In the genomic region with DNA sequence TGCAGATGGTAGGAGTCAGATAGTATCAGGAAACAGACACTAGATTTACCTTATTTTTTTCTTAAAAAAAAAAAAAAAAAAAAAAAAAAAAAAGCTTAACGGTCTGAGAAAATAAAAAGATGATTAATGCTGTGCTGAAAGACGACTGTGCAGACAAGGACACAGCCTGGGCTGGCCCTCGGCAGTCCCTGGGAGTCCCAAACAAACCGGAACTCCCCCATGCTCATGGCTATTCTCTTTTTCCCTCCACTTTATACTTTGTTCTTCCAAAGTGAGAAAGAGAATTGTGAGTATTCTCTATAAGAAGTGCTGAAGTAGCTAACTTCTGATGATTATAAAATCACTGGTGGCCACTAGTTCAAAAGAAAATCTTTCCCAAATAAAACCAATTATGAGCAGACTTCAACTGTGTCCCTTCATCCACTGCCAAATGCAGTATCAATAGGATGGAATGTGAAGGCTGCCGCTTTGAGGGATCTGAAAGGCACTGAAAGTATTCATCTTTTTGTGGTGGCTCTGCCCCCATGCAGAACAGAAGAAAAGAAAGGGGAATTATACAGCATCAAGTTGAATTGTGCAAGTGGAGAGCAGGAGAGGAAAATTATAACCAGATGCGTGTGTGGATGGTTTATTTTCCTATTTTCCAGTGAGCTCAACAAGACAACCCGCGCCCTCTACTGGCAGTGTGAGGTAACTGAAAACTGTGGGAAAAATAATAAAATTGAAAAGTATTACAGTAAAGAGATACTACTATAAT, we compare ENCODE assay signal across 7 mouse cellular contexts. TPM values are rescaled to one million over a fixed set of nuclear protein-coding genes. Genes with fewer than 3 reads are reported as not detected.
DNase-seq lines count a peak whose midpoint lies in the region; ATAC-seq and TF ChIP-seq lines count a peak whose summit lies in the region.

No protein-coding gene starts in this region.

- H3K27me3 ChIP-seq in Patski = peaks cover 9% of the 10 kb centered on the region
- no peaks in the 10 kb centered on the region for H3K27me3 ChIP-seq in heart, embryonic 14.5 days (ENCODE audit: control insufficient read depth, insufficient read depth, low read length)
- no peaks in the 10 kb centered on the region for H3K27me3 ChIP-seq in lung, embryonic 15.5 days

- peak; percentile 71 for ATAC-seq in CD4-positive, CD25-positive, alpha-beta regulatory T cell, adult 4 months
- peak; percentile 39 for ATAC-seq in Patski
- ATAC-seq in heart, embryonic 14.5 days (ENCODE audit: insufficient number of reproducible peaks, insufficient read depth, low FRiP score, low read depth) = no peak
- no peak for ATAC-seq in lung, embryonic 15.5 days (ENCODE audit: borderline replicate concordance, extremely low read depth, low FRiP score, low TSS enrichment)

- no peaks in the 10 kb centered on the region for H3K9me3 ChIP-seq in heart, embryonic 14.5 days (ENCODE audit: control insufficient read depth, low read length)
- H3K9me3 ChIP-seq in lung, embryonic 15.5 days = no peaks in the 10 kb centered on the region

- DNase-seq in Patski (ENCODE audit: low read depth, low spot score) = no peak
- peak; percentile 86 for DNase-seq in embryo, embryonic 11 days
- DNase-seq in kidney, postnatal 36 days = peak; percentile 25 to 74
- DNase-seq in retina, postnatal 1 day = peak; percentile 78

- H3K4me2 ChIP-seq in heart, embryonic 14.5 days (ENCODE audit: low read length) = peak overlapping the region; percentile 45
- H3K4me2 ChIP-seq in lung, embryonic 15.5 days = peak overlapping the region; percentile 38

- 20% methylated on average over 8 of the region's 8 CpGs for WGBS in heart, embryonic 14.5 days
- 9% methylated on average over 8 of the region's 8 CpGs for WGBS in lung, embryonic 15.5 days

- no peak overlapping the region for H3K4me3 ChIP-seq in heart, embryonic 14.5 days (ENCODE audit: control insufficient read depth in 1 of 2, insufficient read depth in 1 of 2, low read depth in 1 of 2, low read length in 2 of 2)
- no peak overlapping the region for H3K4me3 ChIP-seq in lung, embryonic 15.5 days

- H3K9ac ChIP-seq in heart, embryonic 14.5 days (ENCODE audit: low read length) = no peak overlapping the region
- H3K9ac ChIP-seq in lung, embryonic 15.5 days = no peak overlapping the region

- peak; percentile 79 for TF ChIP-seq CTCF in Patski (IDR thresholded peaks at IDR 0.05)

- H3K27ac ChIP-seq in heart, embryonic 14.5 days (replicated peaks in 1 of 2; ENCODE audit: control insufficient read depth in 1 of 2, insufficient read depth in 1 of 2, low read depth in 2 of 2, low read length in 2 of 2) = no peak overlapping the region
- no peak overlapping the region for H3K27ac ChIP-seq in lung, embryonic 15.5 days

- no peaks in the 10 kb centered on the region for H3K4me1 ChIP-seq in heart, embryonic 14.5 days (ENCODE audit: control insufficient read depth in 2 of 2, insufficient read depth in 2 of 2, low read length in 2 of 2)
- H3K4me1 ChIP-seq in lung, embryonic 15.5 days = peaks cover 8% of the 10 kb centered on the region

- H3K36me3 ChIP-seq in heart, embryonic 14.5 days (ENCODE audit: control insufficient read depth, insufficient read depth, low read length) = no peaks in the 10 kb centered on the region
- no peaks in the 10 kb centered on the region for H3K36me3 ChIP-seq in lung, embryonic 15.5 days

- in situ Hi-C loops in Patski (cut with MboI; ENCODE audit: low pct_unique_long_range_greater_than_20kb) = loop anchor here (5.0 to 25.0 kb wide), 3 partner anchors 123 to 779 kb away; no protein-coding TSS in a partner anchor

- POLR2A ChIA-PET in Patski (lab: Charles Lee) = no interaction called here

- CTCF ChIA-PET in Patski (lab: Charles Lee) = interaction anchor here (0.7 to 3.0 kb wide), 15 partner anchors 11 to 218 kb away, joined by 3 to 18 read pairs (median 4); no protein-coding TSS in a partner anchor

RNA-seq across cellular contexts. Expression of a gene that starts 8.5 kb away (rescaled TPM):
- not detected for polyA plus RNA-seq in CD4-positive, CD25-positive, alpha-beta regulatory T cell, adult 4 months (2017; shearing (Covaris generic))
- polyA plus RNA-seq in Patski (2021) = 0.37 TPM
- 0.86 and 1.2 TPM in 2 replicates for polyA plus RNA-seq in heart, embryonic 14.5 days (2014; fragmentation: Nextera tagmentation; extraction: Ambion mirVana)
- 2.1 and 2.4 TPM in 2 replicates for polyA plus RNA-seq in lung, embryonic 15.5 days (2015; fragmentation: Nextera tagmentation; extraction: Ambion mirVana)

RNA-seq across cellular contexts. Expression of a gene that starts 16.0 kb away (rescaled TPM):
- 10 to 100 TPM; 17.1 to 23.7 TPM for polyA plus RNA-seq in CD4-positive, CD25-positive, alpha-beta regulatory T cell, adult 4 months (2017; shearing (Covaris generic))
- polyA plus RNA-seq in Patski (2021) = 13.8 TPM
- 24.9 and 25.9 TPM in 2 replicates for polyA plus RNA-seq in heart, embryonic 14.5 days (2014; fragmentation: Nextera tagmentation; extraction: Ambion mirVana)
- polyA plus RNA-seq in lung, embryonic 15.5 days (2015; fragmentation: Nextera tagmentation; extraction: Ambion mirVana) = 23.8 and 27.7 TPM in 2 replicates

Comparison
In these comparisons a context has a peak if more than half of its experiments do, and no peak if none do; other contexts are left out.
1. ATAC-seq: peak in CD4-positive, CD25-positive, alpha-beta regulatory T cell, adult 4 months (single experiment) and Patski (single experiment); none in heart, embryonic 14.5 days (single experiment) and lung, embryonic 15.5 days (single experiment).